Mouse (Mus musculus) heart, embryonic 13.5 days (tissue): Measurements from ENCODE around the gene Cdh4. TPM values are rescaled to one million over a fixed set of nuclear protein-coding genes. Genes with fewer than 3 reads are reported as not detected.

ENCODE experiments used
- ATAC-seq: fragments of 200-750 bp; cut with Nextera tagmentation; 2 replicates; pipeline ENCODE4 v1.8.0; 2017; ENCODE audit warnings: moderate TSS enrichment; ENCODE audit not compliant: insufficient number of reproducible peaks, low FRiP score, low TSS enrichment; ENCODE audit errors: extremely low read depth
- H3K27ac ChIP-seq: fragments of 300-500 bp; sonication (generic); replicated peaks from 2 replicates; pipeline ENCODE4 v1.5.1; 2015; ENCODE audit warnings: moderate library complexity, mild to moderate bottlenecking, inconsistent platforms
- H3K27me3 ChIP-seq: fragments of 300-500 bp; sonication (generic); replicated peaks from 2 replicates; pipeline ENCODE4 v1.6.1; 2015; ENCODE audit warnings: mild to moderate bottlenecking, inconsistent platforms
- H3K36me3 ChIP-seq: fragments of 300-500 bp; sonication (generic); 2 replicates; pipeline ENCODE4 v1.6.1; 2015; ENCODE audit warnings: mild to moderate bottlenecking, inconsistent platforms
- H3K4me1 ChIP-seq: fragments of 300-500 bp; sonication (generic); 2 replicates; pipeline ENCODE4 v1.6.1; 2015; ENCODE audit warnings: inconsistent platforms
- H3K4me2 ChIP-seq: fragments of 300-500 bp; sonication (generic); 2 replicates; pipeline ENCODE4 v1.6.1; 2015; ENCODE audit warnings: inconsistent platforms, mild to moderate bottlenecking, moderate library complexity
- H3K4me3 ChIP-seq: fragments of 300-500 bp; sonication (generic); 2 replicates; pipeline ENCODE4 v1.5.1; 2015; ENCODE audit warnings: moderate library complexity, mild to moderate bottlenecking, inconsistent platforms
- H3K9ac ChIP-seq: fragments of 300-500 bp; sonication (generic); 2 replicates; pipeline ENCODE4 v1.6.1; 2015; ENCODE audit warnings: inconsistent platforms, mild to moderate bottlenecking, moderate library complexity
- H3K9me3 ChIP-seq: fragments of 300-500 bp; sonication (generic); 2 replicates; pipeline ENCODE4 v1.6.1; 2016; ENCODE audit warnings: inconsistent platforms
- WGBS: fragments of 180-500 bp; shearing (Covaris S2); methylation state at CpG from one replicate; pipeline ENCODE4 v1.1.7; 2015; ENCODE audit warnings: mixed read lengths; 5-methylcytosine and 5-hydroxymethylcytosine counted together
- polyA plus RNA-seq: library from polyadenylated mRNA; unstranded; fragments of >200 nt; fragmentation: Nextera tagmentation; extraction: Ambion mirVana; gene quantifications from 2 replicates; pipeline ENCODE4 v1.2.1, GENCODE M21; 2015

Gene Cdh4
- polyA plus RNA-seq, 1 experiment from 2014 or later, result 1.4 TPM

DNA sequence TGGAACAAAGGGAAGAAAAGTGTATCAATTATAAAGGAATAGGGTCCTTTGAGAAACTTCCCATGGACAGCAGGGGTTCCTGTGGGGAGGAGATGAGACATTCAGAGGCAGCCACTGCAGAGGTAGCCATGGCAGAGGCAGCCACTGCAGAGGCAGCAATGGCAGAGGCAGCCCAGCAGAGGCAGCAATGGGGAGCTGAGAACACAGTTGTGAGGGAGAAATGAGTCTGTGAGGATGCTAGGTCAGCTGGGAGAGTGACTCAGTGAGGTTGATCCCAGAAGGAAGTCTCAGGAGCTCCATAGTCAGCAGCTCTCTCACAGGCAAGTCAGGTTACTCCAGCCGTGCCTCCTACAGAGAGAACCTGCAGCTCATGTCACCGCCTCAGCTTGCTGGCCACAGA is 266.9 kb downstream of the Cdh4 start:
- no peak overlapping the region for H3K9ac ChIP-seq
- WGBS, result 80% methylated on average over 2 of the region's 2 CpGs
- no peak for ATAC-seq
- no peaks in the 10 kb centered on the region for H3K9me3 ChIP-seq
- no peak overlapping the region for H3K4me2 ChIP-seq
- peaks cover 9% of the 10 kb centered on the region; the same call in 1 of the 2 replicates for H3K27me3 ChIP-seq
- H3K4me1 ChIP-seq, result no peaks in the 10 kb centered on the region
- H3K4me3 ChIP-seq, result no peak overlapping the region
- no peak overlapping the region for H3K27ac ChIP-seq
- H3K36me3 ChIP-seq, result no peaks in the 10 kb centered on the region

DNA sequence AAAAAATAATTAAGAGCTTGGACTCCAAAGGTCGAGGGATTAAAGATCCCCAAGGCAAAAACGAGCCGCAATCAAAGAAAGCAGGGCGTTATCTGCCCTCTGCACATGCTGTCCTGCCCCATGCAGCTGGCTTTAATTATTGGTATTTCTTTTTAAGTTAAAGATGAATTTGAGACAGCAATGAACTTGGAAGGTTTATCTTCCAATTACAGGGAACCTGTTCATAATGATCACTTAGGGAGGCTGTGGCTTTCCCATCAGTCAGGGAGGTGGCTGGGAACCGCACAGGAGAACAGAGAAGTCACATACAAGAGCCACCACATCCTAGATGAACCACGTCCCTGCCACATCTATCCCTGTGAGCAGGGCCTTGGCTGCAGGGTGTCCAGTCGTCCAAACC is 270.5 kb downstream of the Cdh4 start:
- Histone ChIP-seq H3K27ac (no peak overlapping the region), H3K27me3 (peaks cover 9% of the 10 kb centered on the region; the same call in 1 of the 2 replicates), H3K9me3 (0 out of 2 replicates have a peak, but pooled peaks cover 3% of the 10 kb centered on the region), H3K4me3 (no peak overlapping the region), H3K36me3 (no peaks in the 10 kb centered on the region), H3K4me2 (no peak overlapping the region), H3K4me1 (no peaks in the 10 kb centered on the region), H3K9ac (no peak overlapping the region)
- 74% methylated on average over 7 of the region's 7 CpGs for WGBS
- no peak for ATAC-seq

- Histone ChIP-seq H3K36me3 (no peaks in the 10 kb centered on the region), H3K4me3 (no peak overlapping the region), H3K4me1 (no peaks in the 10 kb centered on the region), H3K4me2 (no peak overlapping the region), H3K27ac (no peak overlapping the region), H3K9me3 (0 out of 2 replicates have a peak, but pooled peaks cover 3% of the 10 kb centered on the region), H3K9ac (no peak overlapping the region), H3K27me3 (peaks cover 9% of the 10 kb centered on the region; the same call in 1 of the 2 replicates)
- WGBS, result 67% methylated on average over 4 of the region's 4 CpGs
- no peak for ATAC-seq
These were observed 271.1 kb downstream of the Cdh4 start for GRCm38 (mm10) chr2:179713326-179713725.

DNA sequence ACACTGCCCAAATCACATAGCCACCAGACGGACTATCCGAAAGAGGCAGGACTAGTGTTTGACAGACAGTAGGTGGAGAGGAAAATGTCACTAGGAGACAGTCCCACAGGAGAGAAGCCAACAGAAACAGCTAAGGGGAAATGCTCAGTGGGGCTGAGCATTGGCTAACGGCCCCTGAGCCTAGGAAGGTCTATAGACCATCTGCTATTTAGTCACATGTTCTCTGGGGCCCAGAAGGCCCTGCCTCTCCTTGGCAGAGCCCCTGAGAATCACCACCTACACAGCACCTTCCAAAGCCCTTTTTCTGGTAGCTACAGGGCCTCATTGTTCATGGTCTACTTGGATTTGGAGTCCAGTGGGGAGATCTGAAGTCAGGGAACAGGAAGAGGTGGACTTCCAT is 271.9 kb downstream of the Cdh4 start:
- peaks cover 9% of the 10 kb centered on the region; the same call in 1 of the 2 replicates for H3K27me3 ChIP-seq
- H3K4me3 ChIP-seq, result no peak overlapping the region
- no peaks in the 10 kb centered on the region for H3K4me1 ChIP-seq
- H3K4me2 ChIP-seq, result no peak overlapping the region
- 79% methylated on average over 3 of the region's 3 CpGs for WGBS
- 0 out of 2 replicates have a peak, but pooled peaks cover 3% of the 10 kb centered on the region for H3K9me3 ChIP-seq
- no peak overlapping the region for H3K27ac ChIP-seq
- no peaks in the 10 kb centered on the region for H3K36me3 ChIP-seq
- no peak for ATAC-seq
- H3K9ac ChIP-seq, result no peak overlapping the region

DNA sequence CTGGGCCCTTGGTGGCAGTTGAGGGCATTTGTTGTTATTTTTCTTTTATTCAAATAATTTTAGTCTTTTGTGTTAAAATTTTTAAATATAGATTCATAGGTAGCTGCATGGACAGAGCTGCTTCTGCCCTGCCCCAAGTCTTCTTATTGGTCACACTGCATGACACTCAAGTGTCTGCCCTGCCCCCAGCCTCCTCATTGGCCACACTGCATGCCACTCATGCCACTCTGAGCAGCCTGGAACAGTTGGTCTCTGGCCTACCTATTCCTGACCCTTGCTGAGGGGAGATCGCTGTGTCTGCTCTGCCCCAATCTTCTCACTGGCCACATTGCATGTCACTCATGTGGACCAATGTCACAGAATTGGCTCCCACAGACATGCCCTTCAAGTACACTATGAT is 273.1 kb downstream of the Cdh4 start:
- no peak for ATAC-seq
- no peaks in the 10 kb centered on the region for H3K4me1 ChIP-seq
- no peak overlapping the region for H3K9ac ChIP-seq
- no peak overlapping the region for H3K4me2 ChIP-seq
- no peak overlapping the region for H3K27ac ChIP-seq
- 0 out of 2 replicates have a peak, but pooled peaks cover under 1% of the 10 kb centered on the region for H3K27me3 ChIP-seq
- 82% methylated on average over 1 of the region's 1 CpGs for WGBS
- H3K36me3 ChIP-seq, result no peaks in the 10 kb centered on the region
- 0 out of 2 replicates have a peak, but pooled peaks cover 3% of the 10 kb centered on the region for H3K9me3 ChIP-seq
- no peak overlapping the region for H3K4me3 ChIP-seq

DNA sequence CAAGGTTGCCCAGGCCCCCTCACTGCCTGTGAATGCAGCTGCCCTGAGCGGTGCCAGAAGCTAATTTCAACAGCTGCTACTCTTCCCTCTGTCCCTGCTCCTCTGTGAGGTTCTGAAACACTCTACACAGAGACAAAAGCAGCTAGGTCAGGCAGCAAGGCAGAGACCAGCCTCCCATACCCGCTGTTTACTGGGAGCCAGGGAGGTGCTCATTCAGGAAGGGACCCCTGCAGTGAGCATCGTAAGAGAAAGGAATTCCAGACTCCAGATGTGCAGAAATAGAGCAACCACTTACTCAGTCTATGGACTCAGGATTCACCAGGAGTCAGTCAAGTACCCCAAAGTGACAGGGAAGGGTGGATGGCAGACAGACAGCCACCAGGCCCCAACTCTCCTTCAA is 278.1 kb downstream of the Cdh4 start:
- Histone ChIP-seq H3K4me1 (0 out of 2 replicates have a peak, but pooled peaks cover 5% of the 10 kb centered on the region), H3K36me3 (no peaks in the 10 kb centered on the region), H3K27ac (no peak overlapping the region), H3K9me3 (no peaks in the 10 kb centered on the region), H3K27me3 (no peaks in the 10 kb centered on the region), H3K9ac (no peak overlapping the region), H3K4me2 (no peak overlapping the region), H3K4me3 (no peak overlapping the region)
- 49% methylated on average over 3 of the region's 3 CpGs for WGBS
- no peak for ATAC-seq

- WGBS, result 63% methylated on average over 18 of the region's 18 CpGs
- Histone ChIP-seq H3K27ac (no peak overlapping the region), H3K4me1 (0 out of 2 replicates have a peak, but pooled peaks cover 7% of the 10 kb centered on the region)
These were observed 279.6 kb downstream of the Cdh4 start for GRCm38 (mm10) chr2:179721534-179722516.

DNA sequence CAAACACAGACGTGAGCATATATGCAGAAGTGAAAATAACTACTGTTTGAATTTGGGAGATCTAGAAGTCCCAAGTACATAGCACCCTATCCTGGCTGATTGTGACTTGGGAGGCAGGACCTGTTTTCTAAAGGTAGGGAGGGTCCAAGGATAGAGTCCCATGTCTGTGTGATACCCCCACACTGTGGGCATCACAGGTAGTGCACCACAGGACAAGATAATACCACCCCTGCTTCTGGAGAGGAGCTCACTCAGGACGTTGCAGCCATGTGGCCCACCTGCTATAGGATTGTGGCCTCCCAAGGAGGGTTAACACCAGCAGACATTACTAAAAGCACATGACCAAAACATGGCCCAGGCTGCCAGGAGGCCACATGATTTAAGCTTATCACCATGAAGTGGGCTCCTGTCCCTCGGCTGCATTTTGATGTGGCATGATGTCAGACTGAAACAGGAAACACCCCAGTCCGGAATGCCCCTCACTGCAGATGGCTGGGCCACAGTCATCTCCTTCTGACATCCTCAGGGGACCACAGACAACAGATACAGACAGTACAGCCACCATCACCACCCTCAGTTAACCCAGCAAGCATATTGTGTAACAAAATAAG is 280.6 kb downstream of the Cdh4 start:
- 50% methylated on average over 4 of the region's 4 CpGs for WGBS
- Histone ChIP-seq H3K36me3 (no peaks in the 10 kb centered on the region), H3K9me3 (no peaks in the 10 kb centered on the region), H3K27me3 (no peaks in the 10 kb centered on the region), H3K4me3 (no peak overlapping the region), H3K9ac (no peak overlapping the region), H3K4me2 (no peak overlapping the region), H3K4me1 (0 out of 2 replicates have a peak, but pooled peaks cover 7% of the 10 kb centered on the region), H3K27ac (no peak overlapping the region)
- no peak for ATAC-seq

More at GRCm38 (mm10) chr2:179721534-179722516, 279.6 kb downstream of the Cdh4 start:
- ATAC-seq, result no peak
- no peak overlapping the region for H3K9ac ChIP-seq
- no peaks in the 10 kb centered on the region for H3K9me3 ChIP-seq
- H3K4me2 ChIP-seq, result no peak overlapping the region
- no peaks in the 10 kb centered on the region for H3K36me3 ChIP-seq
- H3K27me3 ChIP-seq, result no peaks in the 10 kb centered on the region
- no peak overlapping the region for H3K4me3 ChIP-seq

DNA sequence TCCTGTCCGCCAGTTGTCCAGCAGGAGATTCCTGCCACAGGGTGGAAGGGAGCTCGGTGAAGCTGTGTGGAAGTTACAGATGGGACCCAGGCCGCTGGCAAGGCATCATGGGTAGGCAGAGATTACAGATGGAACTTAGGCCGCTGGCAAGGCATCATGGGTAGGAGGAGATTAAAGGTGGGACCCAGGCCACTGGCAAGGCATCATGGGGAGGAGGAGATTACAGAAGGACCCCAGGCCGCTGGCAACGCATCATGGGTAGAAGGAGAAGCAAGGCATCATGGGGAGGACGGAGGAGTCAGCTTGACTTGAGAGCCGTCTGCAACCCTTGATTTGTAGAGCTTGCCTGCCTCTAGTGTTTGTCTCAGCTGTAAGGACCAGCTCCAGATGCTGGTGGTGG is 281.2 kb downstream of the Cdh4 start:
- Histone ChIP-seq H3K36me3 (no peaks in the 10 kb centered on the region), H3K9me3 (no peaks in the 10 kb centered on the region), H3K4me2 (no peak overlapping the region), H3K9ac (no peak overlapping the region), H3K27me3 (no peaks in the 10 kb centered on the region), H3K4me3 (no peak overlapping the region), H3K4me1 (0 out of 2 replicates have a peak, but pooled peaks cover 7% of the 10 kb centered on the region), H3K27ac (no peak overlapping the region)
- WGBS, result 78% methylated on average over 8 of the region's 8 CpGs
- ATAC-seq, result no peak

- Histone ChIP-seq H3K9ac (no peak overlapping the region), H3K27me3 (no peaks in the 10 kb centered on the region), H3K9me3 (no peaks in the 10 kb centered on the region), H3K36me3 (no peaks in the 10 kb centered on the region), H3K4me3 (no peak overlapping the region), H3K4me2 (no peak overlapping the region), H3K4me1 (0 out of 2 replicates have a peak, but pooled peaks cover 2% of the 10 kb centered on the region), H3K27ac (no peak overlapping the region)
- no peak for ATAC-seq
- WGBS, result 46% methylated on average over 8 of the region's 8 CpGs
These were observed 286.8 kb downstream of the Cdh4 start for GRCm38 (mm10) chr2:179729002-179729401.

GRCm38 (mm10) chr2:179729802-179730201 is 287.6 kb downstream of the Cdh4 start:
- Histone ChIP-seq H3K36me3 (no peaks in the 10 kb centered on the region), H3K9me3 (no peaks in the 10 kb centered on the region), H3K27ac (no peak overlapping the region), H3K4me2 (no peak overlapping the region), H3K9ac (no peak overlapping the region), H3K27me3 (no peaks in the 10 kb centered on the region), H3K4me3 (no peak overlapping the region), H3K4me1 (0 out of 2 replicates have a peak, but pooled peaks cover 2% of the 10 kb centered on the region)
- WGBS, result 67% methylated on average over 4 of the region's 4 CpGs
- ATAC-seq, result no peak; the same call in 1 of the 2 replicates
